Mouse (Mus musculus) liver, adult (tissue): Measurements from ENCODE around the gene Rrp15.

Experiments
- GATA4 ChIP-seq: IDR thresholded peaks from 2 replicates; pipeline ENCODE4 v1.6.1; 2014; ENCODE audit warnings: mild to moderate bottlenecking, low read length; ENCODE audit not compliant: insufficient replicate concordance

The Rrp15 gene

GRCm38 (mm10) chr1:186719708-186720107 is 29.4 kb downstream of the Rrp15 start:
- TF ChIP-seq GATA4: no peak

GRCm38 (mm10) chr1:186718881-186719280 is 30.3 kb downstream of the Rrp15 start:
- no peak for TF ChIP-seq GATA4

- TF ChIP-seq GATA4: no peak
Measured at GRCm38 (mm10) chr1:186714980-186715896, 33.9 kb downstream of the Rrp15 start.

- TF ChIP-seq GATA4: no peak
Measured at GRCm38 (mm10) chr1:186714215-186714614, 34.9 kb downstream of the Rrp15 start.

- TF ChIP-seq GATA4: no peak
Measured at GRCm38 (mm10) chr1:186712802-186713471, 36.2 kb downstream of the Rrp15 start.

GRCm38 (mm10) chr1:186705915-186706248 is 43.3 kb downstream of the Rrp15 start, which contains the start of gene Tgfb2:
Gene Tgfb2 (minus strand): TSS chr1:186705989.
- TF ChIP-seq GATA4: no peak

- TF ChIP-seq GATA4: no peak
Measured at GRCm38 (mm10) chr1:186705203-186705914, 43.8 kb downstream of the Rrp15 start.

GRCm38 (mm10) chr1:186703980-186704701 is 45.0 kb downstream of the Rrp15 start:
- no peak for TF ChIP-seq GATA4

- TF ChIP-seq GATA4: no peak
Measured at GRCm38 (mm10) chr1:186703256-186703979, 45.7 kb downstream of the Rrp15 start.

GRCm38 (mm10) chr1:186702391-186703255 is 46.5 kb downstream of the Rrp15 start:
- no peak for TF ChIP-seq GATA4

- TF ChIP-seq GATA4: no peak
Measured at GRCm38 (mm10) chr1:186701206-186701905, 47.8 kb downstream of the Rrp15 start.

- no peak for TF ChIP-seq GATA4
Measured at GRCm38 (mm10) chr1:186700496-186700895, 48.7 kb downstream of the Rrp15 start.
